Mouse (Mus musculus): Measurements from ENCODE around the gene Dop1b. TPM values are rescaled to one million over a fixed set of nuclear protein-coding genes. Genes with fewer than 3 reads are reported as not detected.
"Not testable (repeated sequence)": the region's sequence is repeated elsewhere in the genome, so short reads cannot be mapped to it uniquely, and the experiment has no call there.

Dop1b gene
- polyA plus RNA-seq, 1 experiment from 2014 or later, result 20.2 TPM

GRCm38 (mm10) chr16:93685783-93686182 lies 25.9 kb upstream of the Dop1b start:
- peaks cover 53% of the 10 kb centered on the region for H3K27me3 ChIP-seq (ENCODE audit: insufficient read depth, poor library complexity, severe bottlenecking)
- not testable (repeated sequence) for H3K27ac ChIP-seq
- 92% methylated on average over 3 of the region's 3 CpGs for WGBS

GRCm38 (mm10) chr16:93686421-93686820 lies 25.3 kb upstream of the Dop1b start:
- 69% methylated on average over 7 of the region's 7 CpGs for WGBS
- no peak for DNase-seq (ENCODE audit: low spot score)
- peaks cover 47% of the 10 kb centered on the region for H3K27me3 ChIP-seq (ENCODE audit: insufficient read depth, poor library complexity, severe bottlenecking)
- H3K36me3 ChIP-seq, result no peaks in the 10 kb centered on the region
- H3K9me3 ChIP-seq, result no peaks in the 10 kb centered on the region
- H3K4me1 ChIP-seq (replicated peaks), result peaks cover 15% of the 10 kb centered on the region
- no peak overlapping the region for H3K4me3 ChIP-seq
- no peak overlapping the region for H3K27ac ChIP-seq

More at GRCm38 (mm10) chr16:93685783-93686182, 25.9 kb upstream of the Dop1b start:
- not testable (repeated sequence) for H3K36me3 ChIP-seq; DNase-seq (ENCODE audit: low spot score); H3K4me3 ChIP-seq; H3K9me3 ChIP-seq
- H3K4me1 ChIP-seq (replicated peaks), result peaks cover 15% of the 10 kb centered on the region

GRCm38 (mm10) chr16:93686945-93687344 lies 24.8 kb upstream of the Dop1b start:
- 52% methylated on average over 5 of the region's 5 CpGs for whole genome bisulfite sequencing
- no peaks in the 10 kb centered on the region for H3K36me3 ChIP-seq
- H3K27ac ChIP-seq, result no peak overlapping the region
- peaks cover 42% of the 10 kb centered on the region for H3K27me3 ChIP-seq (ENCODE audit: insufficient read depth, poor library complexity, severe bottlenecking)
- no peak overlapping the region for H3K4me3 ChIP-seq
- peaks cover 15% of the 10 kb centered on the region for H3K4me1 ChIP-seq (replicated peaks)
- H3K9me3 ChIP-seq, result no peaks in the 10 kb centered on the region
- no peak for DNase-seq (ENCODE audit: low spot score)

GRCm38 (mm10) chr16:93691206-93691841 lies 20.4 kb upstream of the Dop1b start:
- Histone ChIP-seq H3K9me3 (no peaks in the 10 kb centered on the region), H3K27ac (no peak overlapping the region), H3K4me3 (no peak overlapping the region), H3K36me3 (no peaks in the 10 kb centered on the region), H3K4me1 (replicated peaks) (no peaks in the 10 kb centered on the region), H3K27me3 (ENCODE audit: insufficient read depth, poor library complexity, severe bottlenecking) (no peaks in the 10 kb centered on the region)
- WGBS, result 80% methylated on average over 6 of the region's 6 CpGs
- DNase-seq (ENCODE audit: low spot score), result no peak

GRCm38 (mm10) chr16:93692744-93693143 lies 19.0 kb upstream of the Dop1b start:
- H3K36me3 ChIP-seq, result no peaks in the 10 kb centered on the region
- H3K27me3 ChIP-seq (ENCODE audit: insufficient read depth, poor library complexity, severe bottlenecking), result no peaks in the 10 kb centered on the region
- WGBS, result 75% methylated on average over 2 of the region's 2 CpGs
- no peak for DNase-seq (ENCODE audit: low spot score)
- no peak overlapping the region for H3K4me3 ChIP-seq
- no peaks in the 10 kb centered on the region for H3K9me3 ChIP-seq
- H3K4me1 ChIP-seq (replicated peaks), result no peaks in the 10 kb centered on the region
- H3K27ac ChIP-seq, result no peak overlapping the region

- WGBS, result 89% methylated on average over 7 of the region's 7 CpGs
- DNase-seq (ENCODE audit: low spot score), result no peak
- H3K27ac ChIP-seq, result no peak overlapping the region
- peaks cover 4% of the 10 kb centered on the region; the same call in 1 of the 2 replicates for H3K4me1 ChIP-seq (replicated peaks)
- no peaks in the 10 kb centered on the region for H3K36me3 ChIP-seq
- no peak overlapping the region for H3K4me3 ChIP-seq
- no peaks in the 10 kb centered on the region for H3K9me3 ChIP-seq
- H3K27me3 ChIP-seq (ENCODE audit: insufficient read depth, poor library complexity, severe bottlenecking), result peaks cover 16% of the 10 kb centered on the region
Measured at GRCm38 (mm10) chr16:93707116-93707515, 4.6 kb upstream of the Dop1b start.

GRCm38 (mm10) chr16:93709217-93709616 lies 2.5 kb upstream of the Dop1b start:
- 81% methylated on average over 1 of the region's 1 CpGs for WGBS
- Histone ChIP-seq H3K4me1 (replicated peaks) (peaks cover 15% of the 10 kb centered on the region), H3K27ac (no peak overlapping the region)

GRCm38 (mm10) chr16:93710924-93711323 lies 780 bp upstream of the Dop1b start:
- H3K27ac ChIP-seq, result no peak overlapping the region
- under 1% methylated on average over 11 of the region's 11 CpGs for WGBS
- peaks cover 43% of the 10 kb centered on the region for H3K27me3 ChIP-seq (ENCODE audit: insufficient read depth, poor library complexity, severe bottlenecking)

More at GRCm38 (mm10) chr16:93709217-93709616, 2.5 kb upstream of the Dop1b start:
- Histone ChIP-seq H3K27me3 (ENCODE audit: insufficient read depth, poor library complexity, severe bottlenecking) (peaks cover 36% of the 10 kb centered on the region), H3K4me3 (no peak overlapping the region), H3K9me3 (no peaks in the 10 kb centered on the region), H3K36me3 (no peaks in the 10 kb centered on the region)
- DNase-seq (ENCODE audit: low spot score), result no peak

GRCm38 (mm10) chr16:93712189-93712885 lies 633 bp downstream of the Dop1b start:
- 13% methylated on average over 31 of the region's 31 CpGs for WGBS
- peaks cover 31% of the 10 kb centered on the region for H3K27me3 ChIP-seq (ENCODE audit: insufficient read depth, poor library complexity, severe bottlenecking)
- H3K4me3 ChIP-seq, result peak overlapping the region; percentile 82
- peaks cover 31% of the 10 kb centered on the region for H3K4me1 ChIP-seq (replicated peaks)
- peak overlapping the region; percentile 90 for H3K27ac ChIP-seq
- no peaks in the 10 kb centered on the region for H3K36me3 ChIP-seq
- no peak for DNase-seq (ENCODE audit: low spot score)
- H3K9me3 ChIP-seq, result no peaks in the 10 kb centered on the region

More at GRCm38 (mm10) chr16:93710924-93711323, 780 bp upstream of the Dop1b start:
- Histone ChIP-seq H3K4me1 (replicated peaks) (peaks cover 22% of the 10 kb centered on the region), H3K4me3 (peak overlapping the region; percentile 82), H3K36me3 (no peaks in the 10 kb centered on the region), H3K9me3 (no peaks in the 10 kb centered on the region)
- peak; percentile 71 for DNase-seq (ENCODE audit: low spot score)

GRCm38 (mm10) chr16:93712966-93713365 lies 1.3 kb downstream of the Dop1b start:
- DNase-seq (ENCODE audit: low spot score), result no peak
- Histone ChIP-seq H3K27ac (no peak overlapping the region), H3K4me3 (peak overlapping the region; percentile 82), H3K27me3 (ENCODE audit: insufficient read depth, poor library complexity, severe bottlenecking) (peaks cover 27% of the 10 kb centered on the region), H3K4me1 (replicated peaks) (peaks cover 37% of the 10 kb centered on the region), H3K9me3 (no peaks in the 10 kb centered on the region), H3K36me3 (no peaks in the 10 kb centered on the region)
- WGBS, result 83% methylated on average over 7 of the region's 7 CpGs

- no peak for DNase-seq (ENCODE audit: low spot score)
- peaks cover 42% of the 10 kb centered on the region for H3K4me1 ChIP-seq (replicated peaks)
- 33% methylated on average over 5 of the region's 5 CpGs for WGBS
Measured at GRCm38 (mm10) chr16:93714426-93714825, 2.7 kb downstream of the Dop1b start.

GRCm38 (mm10) chr16:93715826-93716225 lies 4.1 kb downstream of the Dop1b start:
- Histone ChIP-seq H3K4me3 (no peak overlapping the region), H3K4me1 (replicated peaks) (peaks cover 42% of the 10 kb centered on the region), H3K27ac (no peak overlapping the region), H3K36me3 (no peaks in the 10 kb centered on the region), H3K9me3 (no peaks in the 10 kb centered on the region), H3K27me3 (ENCODE audit: insufficient read depth, poor library complexity, severe bottlenecking) (peaks cover 27% of the 10 kb centered on the region)
- no peak for DNase-seq (ENCODE audit: low spot score)
- WGBS, result 89% methylated on average over 6 of the region's 6 CpGs

More at GRCm38 (mm10) chr16:93714426-93714825, 2.7 kb downstream of the Dop1b start:
- Histone ChIP-seq H3K27ac (peak overlapping the region; percentile 54), H3K36me3 (no peaks in the 10 kb centered on the region), H3K4me3 (no peak overlapping the region), H3K9me3 (no peaks in the 10 kb centered on the region), H3K27me3 (ENCODE audit: insufficient read depth, poor library complexity, severe bottlenecking) (peaks cover 27% of the 10 kb centered on the region)

- peaks cover 25% of the 10 kb centered on the region for H3K27me3 ChIP-seq (ENCODE audit: insufficient read depth, poor library complexity, severe bottlenecking)
- peak; percentile 55 for DNase-seq (ENCODE audit: low spot score)
- 11% methylated on average over 5 of the region's 5 CpGs for WGBS
- H3K36me3 ChIP-seq, result no peaks in the 10 kb centered on the region
- H3K4me1 ChIP-seq (replicated peaks), result peaks cover 36% of the 10 kb centered on the region
- H3K27ac ChIP-seq, result peak overlapping the region; percentile 69
- H3K9me3 ChIP-seq, result no peaks in the 10 kb centered on the region
- H3K4me3 ChIP-seq, result no peak overlapping the region
Measured at GRCm38 (mm10) chr16:93717299-93717703, 5.6 kb downstream of the Dop1b start.

Data from hindbrain, embryonic 10.5 days (tissue).